Mouse (Mus musculus) lung, adult 2 months (tissue): ENCODE results near the gene Bcl2l2. TPM values are rescaled to one million over a fixed set of nuclear protein-coding genes. Genes with fewer than 3 reads are reported as not detected.
A peak's percentile ranks its signal among the peaks of the same experiment; 100 is the strongest.

Experiments
- DNase-seq: peaks from one replicate; pipeline ENCODE4 v3.0.0; 2022
- H3K4me1 ChIP-seq: fragments of 200-500 bp; 2 replicates; pipeline ENCODE4 v1.6.1; 2011; ENCODE audit warnings: low read length; ENCODE audit not compliant: control insufficient read depth, insufficient read depth
- H3K4me3 ChIP-seq: fragments of 200-500 bp; replicated peaks from 2 replicates; pipeline ENCODE3; 2011; ENCODE audit warnings: low read depth, mild to moderate bottlenecking, control low read depth, low read length; ENCODE audit errors: extremely low read depth
- CTCF ChIP-seq: fragments of 200-500 bp; IDR thresholded peaks from 2 replicates; pipeline ENCODE4 v1.5.1; 2011; ENCODE audit warnings: mild to moderate bottlenecking, low read length, control low read depth; ENCODE audit not compliant: insufficient read depth
- POLR2A ChIP-seq: fragments of 200-500 bp; IDR thresholded peaks from 2 replicates; pipeline ENCODE4 v1.6.1; 2011; ENCODE audit warnings: low read depth, mild to moderate bottlenecking, control low read depth, low read length, borderline replicate concordance; ENCODE audit errors: extremely low read depth
- WGBS: fragments of 180-500 bp; shearing (Covaris S2); methylation state at CpG from one replicate; pipeline ENCODE4 v1.1.7; 2018; 5-methylcytosine and 5-hydroxymethylcytosine counted together
- polyA plus RNA-seq: library from polyadenylated mRNA; depleted of rRNA; stranded (reverse); fragments of >200 nt; gene quantifications from 2 replicates; pipeline ENCODE4 v1.2.3, GENCODE M21; 2012

The Bcl2l2 gene
- polyA plus RNA-seq, 1 experiment: 70.1 TPM

- WGBS: under 1% methylated on average over 28 of the region's 28 CpGs
- peaks cover 4% of the 10 kb centered on the region for H3K4me1 ChIP-seq
- peak; percentile 66 for DNase-seq
Observed at GRCm38 (mm10) chr14:54912886-54913285, 29.7 kb downstream of the Bcl2l2 start, which contains the start of gene Slc22a17. Gene Slc22a17, minus strand, starts transcription at chr14:54913132.

DNA sequence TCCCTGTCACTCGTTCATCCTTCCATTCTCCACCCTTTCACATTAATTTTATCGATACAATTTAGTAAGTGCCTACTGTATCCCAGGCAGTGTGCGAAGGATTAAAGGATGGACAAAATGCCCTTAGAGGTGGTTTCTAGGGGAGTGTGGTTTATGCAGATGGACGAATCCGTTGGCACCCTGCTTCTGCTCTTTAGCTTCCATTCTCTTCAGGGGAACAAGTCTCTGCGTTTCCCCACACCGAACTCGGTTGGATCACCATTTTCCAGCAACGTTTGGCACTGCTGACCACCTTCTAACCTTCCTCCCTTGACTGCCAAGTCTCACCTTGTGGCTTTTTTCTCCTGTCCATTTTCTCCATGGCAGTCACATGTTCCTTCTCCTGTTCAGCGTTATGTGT, 30.2 kb downstream of the Bcl2l2 start:
- Histone ChIP-seq H3K4me3 (peak overlapping the region; percentile 70), H3K4me1 (peaks cover 4% of the 10 kb centered on the region)
- TF ChIP-seq POLR2A: no peak
- 15% methylated on average over 10 of the region's 10 CpGs for WGBS
- DNase-seq: no peak

More at GRCm38 (mm10) chr14:54912886-54913285, 29.7 kb downstream of the Bcl2l2 start, which contains the start of gene Slc22a17:
- TF ChIP-seq CTCF (no peak), POLR2A (peak; percentile 75; the same call in 1 of the 2 replicates)
- H3K4me3 ChIP-seq: peak within 1 kb of the TSS; percentile 70

DNA sequence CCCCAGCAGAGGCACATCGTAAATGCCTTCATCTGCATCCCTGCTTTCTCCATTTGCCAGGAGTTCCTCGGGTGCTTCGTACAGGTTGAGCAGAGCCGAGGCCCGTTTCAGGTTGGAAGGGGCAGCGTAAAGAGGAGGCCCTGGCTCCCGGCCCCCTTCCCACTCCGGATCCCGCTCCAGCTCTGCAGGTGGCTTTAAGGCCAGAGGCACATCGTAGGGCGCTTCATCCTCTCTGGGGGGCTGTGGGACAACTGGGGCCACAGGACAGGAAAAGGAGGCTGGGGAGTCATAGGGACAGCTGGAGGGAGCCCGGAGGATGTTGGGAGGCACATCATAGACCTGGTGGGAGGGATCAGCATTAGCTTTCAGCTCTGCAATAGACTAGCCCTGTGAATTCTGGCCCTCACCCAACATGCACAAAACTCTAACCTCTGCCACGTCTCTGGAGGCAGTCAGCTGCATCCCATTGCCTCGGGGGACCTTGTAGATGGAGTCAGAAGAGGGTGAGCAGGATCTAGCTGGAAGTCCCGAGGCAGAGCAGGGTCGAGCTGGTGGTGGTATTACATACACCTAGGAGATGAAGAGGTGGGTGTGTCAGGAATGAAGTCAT, 37.0 kb downstream of the Bcl2l2 start:
- no peak for DNase-seq
- no peak for TF ChIP-seq CTCF
- TF ChIP-seq POLR2A: no peak
- H3K4me1 ChIP-seq: no peaks in the 10 kb centered on the region
- H3K4me3 ChIP-seq: no peak overlapping the region
- 83% methylated on average over 16 of the region's 16 CpGs for WGBS

DNA sequence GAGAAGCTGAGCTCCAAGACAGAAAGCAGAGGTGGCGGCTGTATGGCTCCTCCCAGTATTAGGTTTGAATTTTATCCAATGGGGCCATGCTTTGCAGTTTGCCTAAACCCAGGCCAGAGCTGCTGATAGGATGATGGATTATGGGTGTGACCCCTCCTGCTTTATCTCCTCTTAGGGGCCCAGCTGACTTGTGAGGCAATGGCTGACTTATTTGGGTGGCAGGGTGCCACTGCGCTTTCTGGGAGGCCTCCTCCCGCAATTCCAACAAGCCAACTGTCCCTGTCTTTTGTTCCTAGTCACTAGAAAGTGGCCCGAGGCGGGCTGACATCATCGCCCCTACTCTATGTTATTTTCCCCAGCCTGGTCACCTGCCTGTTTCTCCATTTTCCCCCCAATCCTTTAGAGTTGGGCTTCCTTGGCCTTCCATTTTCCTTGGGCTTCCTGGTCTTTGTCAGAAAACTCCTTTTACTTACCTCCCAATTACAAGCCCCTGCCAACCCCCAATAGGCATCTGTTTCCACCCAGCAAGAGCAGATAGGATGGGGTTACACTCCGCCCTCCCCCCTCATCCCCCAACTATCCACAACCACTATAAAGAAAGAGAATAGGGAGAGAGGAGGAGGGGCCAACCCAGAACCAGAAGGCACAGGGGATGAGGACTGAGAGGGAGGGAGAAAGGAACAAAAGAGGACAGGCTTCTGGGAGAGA, 41.6 kb downstream of the Bcl2l2 start:
- WGBS: 54% methylated on average over 7 of the region's 7 CpGs

DNA sequence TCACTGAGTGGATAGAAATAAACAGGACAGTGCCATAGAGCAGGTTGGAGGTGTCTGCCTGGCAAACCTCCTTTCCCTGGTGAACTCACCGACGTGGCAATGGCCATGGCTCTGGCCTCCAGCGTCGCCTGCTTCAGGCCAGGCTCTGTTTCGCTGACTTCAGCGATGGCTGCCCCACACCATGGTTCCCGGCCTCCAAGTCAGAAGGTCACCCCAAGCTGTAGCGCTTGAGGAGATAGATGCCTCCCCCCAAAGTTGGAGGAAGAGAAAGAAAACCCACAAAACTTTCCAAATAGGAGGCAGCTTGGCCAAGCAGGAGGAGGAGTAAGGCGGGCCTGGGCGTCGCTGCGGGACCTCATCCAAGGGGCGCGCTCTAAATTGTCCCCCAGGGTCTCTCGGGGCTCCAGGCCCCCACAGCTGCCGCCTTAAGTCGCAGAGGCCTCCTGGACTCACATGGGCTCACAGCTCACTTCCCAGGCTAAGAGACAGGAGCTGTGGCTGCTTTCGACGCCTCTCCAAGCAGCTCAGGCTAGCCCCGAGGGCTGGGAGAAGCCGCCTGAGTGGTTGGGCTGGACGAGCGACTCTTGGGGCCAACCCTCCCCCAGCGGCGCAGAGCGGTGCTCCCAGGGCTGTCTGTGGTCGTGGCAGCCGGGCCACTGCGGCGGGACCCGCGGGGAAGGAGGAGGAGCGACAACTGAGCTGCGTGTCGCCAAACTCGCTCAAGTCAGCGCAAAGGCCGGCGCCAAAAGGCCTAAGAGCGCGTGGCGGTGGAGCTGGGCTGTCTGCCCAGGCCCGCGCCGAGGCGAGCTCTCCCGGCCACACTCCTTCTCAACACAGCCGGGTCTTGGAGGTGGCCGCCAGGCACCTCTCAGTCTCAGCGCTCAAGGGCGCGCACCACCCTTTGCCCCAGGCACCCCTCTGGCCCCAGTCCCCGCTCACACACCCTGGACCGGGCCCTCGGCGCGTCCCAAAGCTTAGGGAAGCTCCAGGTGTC, 42.5 kb downstream of the Bcl2l2 start, which contains the start of gene Efs:
TSS of gene Efs (minus strand) at position 778 of the 994 bp plus-strand sequence.
- H3K4me3 ChIP-seq: peak within 1 kb of the TSS; percentile 48
- TF ChIP-seq POLR2A (0 out of 2 replicates have a peak, but pooled peaks have one; percentile 4), CTCF (no peak)
- DNase-seq: peak; percentile 47
- H3K4me1 ChIP-seq: peaks cover 5% of the 10 kb centered on the region; the same call in 1 of the 2 replicates
- 6% methylated on average over 57 of the region's 57 CpGs for WGBS

More for the DNA sequence above, 41.6 kb downstream of the Bcl2l2 start:
- H3K4me3 ChIP-seq: no peak overlapping the region
- H3K4me1 ChIP-seq: peaks cover 5% of the 10 kb centered on the region; the same call in 1 of the 2 replicates
- DNase-seq: peak; percentile 13
- TF ChIP-seq POLR2A: no peak
- no peak for TF ChIP-seq CTCF

DNA sequence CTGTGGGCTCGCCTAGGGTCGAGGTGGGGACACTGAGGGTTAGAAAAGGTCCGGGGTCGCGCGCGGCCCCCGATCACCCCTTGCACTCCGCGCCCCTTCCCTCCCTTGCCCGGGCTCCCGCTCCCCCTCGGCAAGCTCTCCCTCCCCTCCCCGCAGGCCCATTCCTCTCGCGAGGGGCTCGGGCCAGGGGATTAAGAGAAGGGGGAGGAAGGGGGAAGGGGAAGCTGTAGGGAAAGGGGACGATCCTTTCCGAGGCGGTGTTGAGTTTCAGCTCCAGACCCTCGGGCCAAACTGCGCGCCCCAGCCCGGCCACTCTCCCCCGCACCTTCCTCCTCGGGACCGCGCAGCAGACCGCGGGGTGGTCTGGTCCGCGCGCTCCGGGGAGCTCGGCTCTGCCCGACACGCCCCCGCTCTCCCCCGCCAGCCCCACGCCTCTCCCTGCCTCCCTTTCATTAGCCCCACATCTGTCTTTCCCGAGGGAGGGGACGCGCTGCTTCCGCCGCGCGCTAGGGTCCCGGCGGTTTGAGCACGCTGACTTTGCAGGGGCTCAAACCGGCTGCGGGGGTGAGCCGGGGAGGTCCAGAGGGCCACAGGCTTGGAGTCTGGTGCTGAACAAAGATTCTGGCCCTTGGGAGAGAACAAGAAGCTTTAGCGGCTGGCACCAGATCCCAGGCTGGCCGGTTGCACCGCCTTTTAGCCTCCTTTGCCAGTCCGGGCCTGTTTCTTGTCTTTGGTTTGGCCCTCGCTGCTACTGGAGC, 43.4 kb downstream of the Bcl2l2 start:
- Histone ChIP-seq H3K4me3 (peak overlapping the region; percentile 48), H3K4me1 (peaks cover 5% of the 10 kb centered on the region; the same call in 1 of the 2 replicates)
- peak; percentile 29 for DNase-seq
- under 1% methylated on average over 57 of the region's 58 CpGs for WGBS
- TF ChIP-seq POLR2A (no peak), CTCF (no peak)

DNA sequence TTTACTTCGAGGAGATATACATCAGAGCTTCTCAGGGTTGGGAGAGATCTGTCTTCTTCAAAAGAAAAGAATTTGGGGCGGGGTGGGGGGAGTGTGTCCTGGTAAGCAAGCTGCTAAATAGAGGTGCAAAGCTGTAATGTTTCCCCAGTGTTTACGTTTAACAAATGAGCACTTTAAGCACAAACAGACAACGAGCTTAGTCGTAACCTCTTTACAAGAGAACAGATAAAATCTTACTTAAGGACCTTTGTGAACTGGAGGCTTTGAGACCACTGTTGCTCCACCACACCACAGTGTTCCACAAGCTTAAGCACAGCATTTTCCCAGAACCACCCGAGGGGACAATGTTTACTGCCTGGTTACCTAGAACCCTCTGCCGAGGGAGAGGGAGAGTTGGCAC, 44.1 kb downstream of the Bcl2l2 start:
- WGBS: 28% methylated on average over 7 of the region's 7 CpGs
- no peak for DNase-seq
- no peak overlapping the region for H3K4me3 ChIP-seq
- TF ChIP-seq POLR2A (no peak), CTCF (no peak)
- H3K4me1 ChIP-seq: peaks cover 5% of the 10 kb centered on the region; the same call in 1 of the 2 replicates

- Histone ChIP-seq H3K4me1 (peaks cover 5% of the 10 kb centered on the region; the same call in 1 of the 2 replicates), H3K4me3 (no peak overlapping the region)
- no peak for DNase-seq
- TF ChIP-seq CTCF (no peak), POLR2A (no peak)
- 63% methylated on average over 5 of the region's 5 CpGs for WGBS
Observed at GRCm38 (mm10) chr14:54929801-54930200, 46.6 kb downstream of the Bcl2l2 start.
